In the genomic region with DNA sequence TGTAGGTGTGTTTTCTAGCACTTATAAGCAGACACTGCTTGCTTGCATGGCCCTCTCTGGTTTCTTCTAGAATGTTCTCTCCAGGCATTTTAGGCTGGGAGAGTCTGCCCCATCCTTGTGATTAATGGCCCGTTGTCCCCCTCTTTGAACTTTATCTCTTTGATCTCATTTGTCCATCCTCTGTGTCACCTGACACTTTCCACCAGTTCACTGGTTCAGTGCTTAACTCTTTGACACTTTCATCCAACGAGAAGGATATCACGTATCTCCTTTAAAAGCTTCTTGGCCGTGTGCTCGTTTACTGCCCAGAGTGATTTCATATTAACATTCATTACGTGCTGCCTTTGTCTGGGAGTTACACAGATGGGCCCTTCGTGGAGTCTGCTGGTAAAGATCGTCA, we compare ENCODE assay signal across 15 mouse cellular contexts.
"Had no signal": no experiment of that assay in that cellular context is flagged by ENCODE, and none has a peak within 500 bp of the region (broad histone marks: within the 10 kb centered on the region; RNA-seq: fewer than 3 reads in every experiment).

No protein-coding gene starts in this region.

- H3K4me1 ChIP-seq: stomach, embryonic 15.5 days had no signal

- H3K27ac ChIP-seq: neural tube, embryonic 15.5 days; stomach, embryonic 15.5 days; stomach, postnatal 0 days had no signal

- DNase-seq: retina, postnatal 1 day; right cerebral cortex, adult 18-20 months; right cerebral cortex, postnatal 14 days; right cerebral cortex, postnatal 25 days; right cerebral cortex, postnatal 4 days; spleen, adult 18-20 months; thymus, adult 18-20 months; thymus, adult 2 months; thymus, postnatal 14 days; thymus, postnatal 25 days; thymus, postnatal 36 days; thymus, postnatal 4 days had no signal

- H3K9me3 ChIP-seq: neural tube, embryonic 15.5 days; stomach, embryonic 15.5 days had no signal

- H3K4me3 ChIP-seq: neural tube, embryonic 15.5 days; stomach, embryonic 15.5 days had no signal

- H3K27me3 ChIP-seq: stomach, embryonic 15.5 days had no signal

- H3K9ac ChIP-seq: neural tube, embryonic 15.5 days; stomach, embryonic 15.5 days had no signal

- H3K36me3 ChIP-seq: neural tube, embryonic 15.5 days; stomach, embryonic 15.5 days had no signal

- H3K4me2 ChIP-seq: neural tube, embryonic 15.5 days; stomach, embryonic 15.5 days had no signal
